Mouse (Mus musculus) thymus, postnatal 36 days (tissue): ENCODE data around the gene Tcf23.

ENCODE experiments used
- DNase-seq, 2 experiments: peaks; one replicate each; pipeline ENCODE4 v3.0.0; 2022; ENCODE audit warnings: mixed read lengths in 2 of 2

The Tcf23 gene

GRCm38 (mm10) chr5:30968416-30968815 is at the start of gene Tcf23:
Gene Tcf23, plus strand, starts transcription at chr5:30968662.
- DNase-seq, result no peak

- no peak for DNase-seq
Observed at GRCm38 (mm10) chr5:30918691-30919090, 49.8 kb upstream of the Tcf23 start.

GRCm38 (mm10) chr5:30919831-30920614 is 48.4 kb upstream of the Tcf23 start:
- DNase-seq, result no peak

- DNase-seq, result peak in 1 of 2 experiments; percentile 42
Observed at GRCm38 (mm10) chr5:30920621-30921020, 47.8 kb upstream of the Tcf23 start.

- peak; percentile 90 to 93 for DNase-seq
Observed at GRCm38 (mm10) chr5:30921256-30922033, 47.0 kb upstream of the Tcf23 start, which contains the start of gene Khk. Gene Khk, plus strand, starts transcription at chr5:30921431.

GRCm38 (mm10) chr5:30922581-30923041 is 45.9 kb upstream of the Tcf23 start:
- no peak for DNase-seq

GRCm38 (mm10) chr5:30923119-30923518 is 45.3 kb upstream of the Tcf23 start:
- DNase-seq, result no peak

GRCm38 (mm10) chr5:30924614-30925013 is 43.8 kb upstream of the Tcf23 start:
- no peak for DNase-seq

GRCm38 (mm10) chr5:30925217-30925616 is 43.2 kb upstream of the Tcf23 start:
- no peak for DNase-seq

GRCm38 (mm10) chr5:30926073-30926472 is 42.4 kb upstream of the Tcf23 start:
- no peak for DNase-seq

GRCm38 (mm10) chr5:30927945-30928529 is 40.4 kb upstream of the Tcf23 start:
- DNase-seq, result no peak

GRCm38 (mm10) chr5:30930121-30930520 is 38.3 kb upstream of the Tcf23 start:
- peak; percentile 43 to 49 for DNase-seq

- DNase-seq, result no peak
Observed at GRCm38 (mm10) chr5:30930846-30931245, 37.6 kb upstream of the Tcf23 start.

- DNase-seq, result no peak
Observed at GRCm38 (mm10) chr5:30931378-30931777, 37.1 kb upstream of the Tcf23 start.

GRCm38 (mm10) chr5:30933705-30934104 is 34.8 kb upstream of the Tcf23 start:
- no peak for DNase-seq

- DNase-seq, result no peak
Observed at GRCm38 (mm10) chr5:30934725-30935461, 33.6 kb upstream of the Tcf23 start.

GRCm38 (mm10) chr5:30943004-30943403 is 25.5 kb upstream of the Tcf23 start:
- no peak for DNase-seq

- DNase-seq, result no peak
Observed at GRCm38 (mm10) chr5:30944344-30944743, 24.1 kb upstream of the Tcf23 start.

- DNase-seq, result peak; percentile 24 to 36
Observed at GRCm38 (mm10) chr5:30944956-30945781, 23.3 kb upstream of the Tcf23 start, which contains the start of gene Cgref1. Gene Cgref1, minus strand, starts transcription at chr5:30945591.

GRCm38 (mm10) chr5:30948620-30949019 is 19.8 kb upstream of the Tcf23 start:
- DNase-seq, result no peak

- peak; percentile 94 to 97 for DNase-seq
Observed at GRCm38 (mm10) chr5:30949654-30950326, 18.7 kb upstream of the Tcf23 start.
